Mouse (Mus musculus): ENCODE measurements around the gene Zbtb32. TPM values are rescaled to one million over a fixed set of nuclear protein-coding genes. Genes with fewer than 3 reads are reported as not detected.
A peak's percentile ranks its signal among the peaks of the same experiment; 100 is the strongest.

Gene Zbtb32
- polyA plus RNA-seq, 1 experiment: 22.7 TPM

- no peak for TF ChIP-seq POLR2A (IDR thresholded peaks at IDR 0.05; ENCODE audit: insufficient read depth, low read length)
- H3K4me3 ChIP-seq (ENCODE audit: low read depth, low read length): no peak overlapping the region
- no peak overlapping the region for H3K9ac ChIP-seq (ENCODE audit: low read depth, poor library complexity, severe bottlenecking)
- peaks cover 3% of the 10 kb centered on the region; the same call in 1 of the 2 replicates for H3K36me3 ChIP-seq (ENCODE audit: control insufficient read depth, insufficient read depth, low read length, poor library complexity, severe bottlenecking)
- H3K4me1 ChIP-seq (ENCODE audit: control insufficient read depth, insufficient read depth, low read length): no peaks in the 10 kb centered on the region
- no peaks in the 10 kb centered on the region for H3K27me3 ChIP-seq (ENCODE audit: control insufficient read depth, insufficient read depth, low read length, poor library complexity, severe bottlenecking)
- H3K9me3 ChIP-seq (replicated peaks; ENCODE audit: control insufficient read depth, insufficient read depth, low read length, poor library complexity, severe bottlenecking): no peaks in the 10 kb centered on the region
- no peak overlapping the region for H3K27ac ChIP-seq (ENCODE audit: insufficient read depth, low read length)
Measured at GRCm38 (mm10) chr7:30629013-30629412, 30.3 kb upstream of the Zbtb32 start.

- Histone ChIP-seq H3K9me3 (replicated peaks; ENCODE audit: control insufficient read depth, insufficient read depth, low read length, poor library complexity, severe bottlenecking) (no peaks in the 10 kb centered on the region), H3K36me3 (ENCODE audit: control insufficient read depth, insufficient read depth, low read length, poor library complexity, severe bottlenecking) (peaks cover 16% of the 10 kb centered on the region), H3K4me1 (ENCODE audit: control insufficient read depth, insufficient read depth, low read length) (no peaks in the 10 kb centered on the region), H3K9ac (ENCODE audit: low read depth, poor library complexity, severe bottlenecking) (peak overlapping the region; percentile 81; the same call in 1 of the 2 replicates), H3K4me3 (ENCODE audit: low read depth, low read length) (no peak overlapping the region), H3K27ac (ENCODE audit: insufficient read depth, low read length) (peak overlapping the region; percentile 67; the same call in 1 of the 2 replicates), H3K27me3 (ENCODE audit: control insufficient read depth, insufficient read depth, low read length, poor library complexity, severe bottlenecking) (no peaks in the 10 kb centered on the region)
- TF ChIP-seq POLR2A (IDR thresholded peaks at IDR 0.05; ENCODE audit: insufficient read depth, low read length): no peak
- no peak for TF ChIP-seq EP300 (IDR thresholded peaks at IDR 0.05; ENCODE audit: insufficient read depth, low read depth, low read length)
- TF ChIP-seq CTCF (IDR thresholded peaks at IDR 0.05; ENCODE audit: low read depth, low read length): no peak
Measured at GRCm38 (mm10) chr7:30626647-30627046, 27.9 kb upstream of the Zbtb32 start.

- Histone ChIP-seq H3K36me3 (ENCODE audit: control insufficient read depth, insufficient read depth, low read length, poor library complexity, severe bottlenecking) (peaks cover 16% of the 10 kb centered on the region), H3K27ac (ENCODE audit: insufficient read depth, low read length) (peak within 1 kb of the TSS; percentile 67; the same call in 1 of the 2 replicates), H3K4me3 (ENCODE audit: low read depth, low read length) (peak within 1 kb of the TSS; percentile 96), H3K9me3 (replicated peaks; ENCODE audit: control insufficient read depth, insufficient read depth, low read length, poor library complexity, severe bottlenecking) (no peaks in the 10 kb centered on the region), H3K4me1 (ENCODE audit: control insufficient read depth, insufficient read depth, low read length) (no peaks in the 10 kb centered on the region), H3K9ac (ENCODE audit: low read depth, poor library complexity, severe bottlenecking) (peak within 1 kb of the TSS; percentile 81), H3K27me3 (ENCODE audit: control insufficient read depth, insufficient read depth, low read length, poor library complexity, severe bottlenecking) (no peaks in the 10 kb centered on the region)
- peak; percentile 39 for TF ChIP-seq POLR2A (IDR thresholded peaks at IDR 0.05; ENCODE audit: insufficient read depth, low read length)
- TF ChIP-seq EP300 (IDR thresholded peaks at IDR 0.05; ENCODE audit: insufficient read depth, low read depth, low read length): no peak
- TF ChIP-seq CTCF (IDR thresholded peaks at IDR 0.05; ENCODE audit: low read depth, low read length): no peak
Measured at GRCm38 (mm10) chr7:30625530-30626384, 27.0 kb upstream of the Zbtb32 start, which contains the start of gene Cox6b1. Gene Cox6b1, minus strand, starts transcription at chr7:30626151.

GRCm38 (mm10) chr7:30619202-30619601, 20.5 kb upstream of the Zbtb32 start:
- Histone ChIP-seq H3K27ac (ENCODE audit: insufficient read depth, low read length) (no peak overlapping the region), H3K4me3 (ENCODE audit: low read depth, low read length) (no peak overlapping the region), H3K4me1 (ENCODE audit: control insufficient read depth, insufficient read depth, low read length) (no peaks in the 10 kb centered on the region), H3K36me3 (ENCODE audit: control insufficient read depth, insufficient read depth, low read length, poor library complexity, severe bottlenecking) (peaks cover 26% of the 10 kb centered on the region), H3K9ac (ENCODE audit: low read depth, poor library complexity, severe bottlenecking) (no peak overlapping the region), H3K27me3 (ENCODE audit: control insufficient read depth, insufficient read depth, low read length, poor library complexity, severe bottlenecking) (no peaks in the 10 kb centered on the region), H3K9me3 (replicated peaks; ENCODE audit: control insufficient read depth, insufficient read depth, low read length, poor library complexity, severe bottlenecking) (no peaks in the 10 kb centered on the region)
- peak; percentile 58 for TF ChIP-seq CTCF (IDR thresholded peaks at IDR 0.05; ENCODE audit: low read depth, low read length)
- TF ChIP-seq POLR2A (IDR thresholded peaks at IDR 0.05; ENCODE audit: insufficient read depth, low read length): no peak

GRCm38 (mm10) chr7:30618658-30619057, 19.9 kb upstream of the Zbtb32 start:
- Histone ChIP-seq H3K4me3 (ENCODE audit: low read depth, low read length) (no peak overlapping the region), H3K4me1 (ENCODE audit: control insufficient read depth, insufficient read depth, low read length) (no peaks in the 10 kb centered on the region), H3K27ac (ENCODE audit: insufficient read depth, low read length) (no peak overlapping the region), H3K36me3 (ENCODE audit: control insufficient read depth, insufficient read depth, low read length, poor library complexity, severe bottlenecking) (peaks cover 23% of the 10 kb centered on the region), H3K27me3 (ENCODE audit: control insufficient read depth, insufficient read depth, low read length, poor library complexity, severe bottlenecking) (no peaks in the 10 kb centered on the region), H3K9me3 (replicated peaks; ENCODE audit: control insufficient read depth, insufficient read depth, low read length, poor library complexity, severe bottlenecking) (no peaks in the 10 kb centered on the region), H3K9ac (ENCODE audit: low read depth, poor library complexity, severe bottlenecking) (no peak overlapping the region)
- TF ChIP-seq EP300 (IDR thresholded peaks at IDR 0.05; ENCODE audit: insufficient read depth, low read depth, low read length) (no peak), CTCF (IDR thresholded peaks at IDR 0.05; ENCODE audit: low read depth, low read length) (no peak), POLR2A (IDR thresholded peaks at IDR 0.05; ENCODE audit: insufficient read depth, low read length) (no peak)

- TF ChIP-seq POLR2A (IDR thresholded peaks at IDR 0.05; ENCODE audit: insufficient read depth, low read length) (no peak), CTCF (IDR thresholded peaks at IDR 0.05; ENCODE audit: low read depth, low read length) (no peak), EP300 (IDR thresholded peaks at IDR 0.05; ENCODE audit: insufficient read depth, low read depth, low read length) (no peak)
- Histone ChIP-seq H3K9me3 (replicated peaks; ENCODE audit: control insufficient read depth, insufficient read depth, low read length, poor library complexity, severe bottlenecking) (no peaks in the 10 kb centered on the region), H3K36me3 (ENCODE audit: control insufficient read depth, insufficient read depth, low read length, poor library complexity, severe bottlenecking) (peaks cover 13% of the 10 kb centered on the region), H3K27ac (ENCODE audit: insufficient read depth, low read length) (peak overlapping the region; percentile 51), H3K27me3 (ENCODE audit: control insufficient read depth, insufficient read depth, low read length, poor library complexity, severe bottlenecking) (no peaks in the 10 kb centered on the region), H3K9ac (ENCODE audit: low read depth, poor library complexity, severe bottlenecking) (no peak overlapping the region), H3K4me1 (ENCODE audit: control insufficient read depth, insufficient read depth, low read length) (no peaks in the 10 kb centered on the region), H3K4me3 (ENCODE audit: low read depth, low read length) (no peak overlapping the region)
Measured at GRCm38 (mm10) chr7:30615049-30615760, 16.5 kb upstream of the Zbtb32 start.

All from ES-Bruce4 (cell line).